Mouse (Mus musculus) heart, embryonic 16.5 days (tissue): ENCODE data around the gene 4931428L18Rik. TPM values are rescaled to one million over a fixed set of nuclear protein-coding genes. Genes with fewer than 3 reads are reported as not detected.
"Not testable (repeated sequence)": the region's sequence is repeated elsewhere in the genome, so short reads cannot be mapped to it uniquely, and the experiment has no call there.

ENCODE experiments used
- ATAC-seq: fragments of 200-750 bp; cut with Nextera tagmentation; replicated peaks from 2 replicates; pipeline ENCODE4 v1.8.0; 2017; ENCODE audit warnings: moderate number of reproducible peaks; ENCODE audit not compliant: insufficient read depth, low FRiP score; ENCODE audit errors: extremely low read depth
- H3K27ac ChIP-seq: fragments of 300-500 bp; sonication (generic); 2 replicates; pipeline ENCODE4 v1.5.1; 2014; ENCODE audit warnings: mild to moderate bottlenecking, low read length, control low read depth, moderate library complexity
- H3K27me3 ChIP-seq: fragments of 300-500 bp; sonication (generic); 2 replicates; pipeline ENCODE4 v1.6.1; 2014; ENCODE audit warnings: low read length, mixed read lengths; ENCODE audit not compliant: control insufficient read depth, insufficient read depth
- H3K36me3 ChIP-seq: fragments of 300-500 bp; sonication (generic); 2 replicates; pipeline ENCODE4 v1.6.1; 2014; ENCODE audit not compliant: control insufficient read depth, insufficient read depth
- H3K4me1 ChIP-seq: fragments of 300-500 bp; sonication (generic); 2 replicates; pipeline ENCODE4 v1.6.1; 2014; ENCODE audit warnings: low read length, mixed read lengths; ENCODE audit not compliant: control insufficient read depth, insufficient read depth
- H3K4me2 ChIP-seq: fragments of 300-500 bp; sonication (generic); 2 replicates; pipeline ENCODE4 v1.6.1; 2014; ENCODE audit warnings: low read depth, mild to moderate bottlenecking, control low read depth, low read length
- H3K4me3 ChIP-seq: fragments of 300-500 bp; sonication (generic); 2 replicates; pipeline ENCODE4 v1.5.1; 2014; ENCODE audit warnings: mild to moderate bottlenecking, control low read depth, low read length
- H3K9ac ChIP-seq: fragments of 300-500 bp; sonication (generic); 2 replicates; pipeline ENCODE4 v1.6.1; 2014; ENCODE audit warnings: low read length, control low read depth
- H3K9me3 ChIP-seq: fragments of 300-500 bp; sonication (generic); replicated peaks from 2 replicates; pipeline ENCODE4 v1.6.1; 2016; ENCODE audit warnings: low read length; ENCODE audit not compliant: control insufficient read depth
- WGBS: fragments of 180-500 bp; shearing (Covaris S2); extraction: QIAGEN DNeasy Blood & Tissue Kit; methylation state at CpG from one replicate; pipeline ENCODE4 v1.1.7; 2014; 5-methylcytosine and 5-hydroxymethylcytosine counted together
- polyA plus RNA-seq: library from polyadenylated mRNA; unstranded; fragments of >200 nt; fragmentation: Nextera tagmentation; extraction: Ambion mirVana; gene quantifications from 2 replicates; pipeline ENCODE4 v1.2.1, GENCODE M21; 2015

The 4931428L18Rik gene
- polyA plus RNA-seq, 1 experiment from 2014 or later, result not detected

- H3K4me1 ChIP-seq, H3K9ac ChIP-seq, ATAC-seq, H3K36me3 ChIP-seq, H3K27me3 ChIP-seq, H3K9me3 ChIP-seq, H3K4me3 ChIP-seq, H3K27ac ChIP-seq, H3K4me2 ChIP-seq: not testable (repeated sequence)
- WGBS, result 72% methylated on average over 5 of the region's 6 CpGs
These were observed 244.6 kb downstream of the 4931428L18Rik start, which contains the start of gene AC153137.1 for GRCm38 (mm10) chr1:30977868-30978267. Gene AC153137.1, minus strand, starts transcription at chr1:30977968.

GRCm38 (mm10) chr1:30977239-30977638 is 245.2 kb downstream of the 4931428L18Rik start:
- not testable (repeated sequence) for H3K4me1 ChIP-seq, H3K4me2 ChIP-seq, H3K36me3 ChIP-seq, ATAC-seq, H3K27me3 ChIP-seq, H3K4me3 ChIP-seq, H3K27ac ChIP-seq, H3K9ac ChIP-seq, H3K9me3 ChIP-seq
- 84% methylated on average over 7 of the region's 7 CpGs for WGBS

GRCm38 (mm10) chr1:30951795-30952194 is 270.7 kb downstream of the 4931428L18Rik start:
- Histone ChIP-seq H3K36me3 (no peaks in the 10 kb centered on the region), H3K9me3 (no peaks in the 10 kb centered on the region), H3K27me3 (no peaks in the 10 kb centered on the region), H3K4me3 (no peak overlapping the region), H3K4me1 (peaks cover 8% of the 10 kb centered on the region), H3K27ac (no peak overlapping the region), H3K4me2 (no peak overlapping the region), H3K9ac (no peak overlapping the region)
- no peak for ATAC-seq
- WGBS, result 64% methylated on average over 2 of the region's 2 CpGs

- Histone ChIP-seq H3K9ac (peak overlapping the region; percentile 84), H3K27ac (peak overlapping the region; percentile 97), H3K4me2 (peak overlapping the region; percentile 82), H3K4me1 (peaks cover 11% of the 10 kb centered on the region), H3K9me3 (no peaks in the 10 kb centered on the region), H3K27me3 (no peaks in the 10 kb centered on the region), H3K36me3 (0 out of 2 replicates have a peak, but pooled peaks cover 2% of the 10 kb centered on the region), H3K4me3 (peak overlapping the region; percentile 93)
- 54% methylated on average over 5 of the region's 5 CpGs for WGBS
- no peak for ATAC-seq
These were observed 272.0 kb downstream of the 4931428L18Rik start for GRCm38 (mm10) chr1:30950456-30950835.

GRCm38 (mm10) chr1:30949710-30950455 is 272.6 kb downstream of the 4931428L18Rik start:
- no peaks in the 10 kb centered on the region for H3K27me3 ChIP-seq
- peaks cover 11% of the 10 kb centered on the region for H3K4me1 ChIP-seq
- peak overlapping the region; percentile 99 for H3K9ac ChIP-seq
- peaks cover 7% of the 10 kb centered on the region; the same call in 1 of the 2 replicates for H3K36me3 ChIP-seq
- H3K9me3 ChIP-seq, result no peaks in the 10 kb centered on the region
- H3K4me2 ChIP-seq, result peak overlapping the region; percentile 82
- H3K27ac ChIP-seq, result peak overlapping the region; percentile 97
- H3K4me3 ChIP-seq, result peak overlapping the region; percentile 93
- under 1% methylated on average over 63 of the region's 66 CpGs for WGBS
- ATAC-seq, result peak; percentile 98

GRCm38 (mm10) chr1:30948950-30949639 is 273.4 kb downstream of the 4931428L18Rik start:
- H3K36me3 ChIP-seq, result peaks cover 15% of the 10 kb centered on the region
- peak; percentile 63 for ATAC-seq
- under 1% methylated on average over 73 of the region's 85 CpGs for WGBS

GRCm38 (mm10) chr1:30948361-30948949 is 274.0 kb downstream of the 4931428L18Rik start:
- ATAC-seq, result no peak
- Histone ChIP-seq H3K9me3 (no peaks in the 10 kb centered on the region), H3K27ac (peak overlapping the region; percentile 97), H3K27me3 (no peaks in the 10 kb centered on the region), H3K36me3 (peaks cover 22% of the 10 kb centered on the region), H3K9ac (peak overlapping the region; percentile 99), H3K4me1 (peaks cover 11% of the 10 kb centered on the region), H3K4me3 (peak overlapping the region; percentile 93), H3K4me2 (peak overlapping the region; percentile 57)
- 1% methylated on average over 16 of the region's 16 CpGs for WGBS

More at GRCm38 (mm10) chr1:30948950-30949639, 273.4 kb downstream of the 4931428L18Rik start:
- Histone ChIP-seq H3K4me1 (peaks cover 11% of the 10 kb centered on the region), H3K4me3 (peak overlapping the region; percentile 93), H3K27ac (peak overlapping the region; percentile 97), H3K9ac (peak overlapping the region; percentile 99), H3K4me2 (peak overlapping the region; percentile 57), H3K9me3 (no peaks in the 10 kb centered on the region), H3K27me3 (no peaks in the 10 kb centered on the region)
